Mouse (Mus musculus) erythroblast, embryonic 14.5 days (primary cell): Measurements from ENCODE around the gene Sprn. TPM values are rescaled to one million over a fixed set of nuclear protein-coding genes. Genes with fewer than 3 reads are reported as not detected.
"Not testable (repeated sequence)": the region's sequence is repeated elsewhere in the genome, so short reads cannot be mapped to it uniquely, and the experiment has no call there.

Experiments
- H3K27me3 ChIP-seq: 2 replicates; pipeline ENCODE4 v1.6.1; 2012; ENCODE audit warnings: inconsistent platforms; ENCODE audit not compliant: control insufficient read depth
- H3K36me3 ChIP-seq: 2 replicates; pipeline ENCODE4 v1.6.1; 2012; ENCODE audit warnings: mild to moderate bottlenecking, inconsistent platforms; ENCODE audit not compliant: control insufficient read depth
- H3K4me1 ChIP-seq: 2 replicates; pipeline ENCODE4 v1.6.1; 2012; ENCODE audit warnings: inconsistent platforms; ENCODE audit not compliant: control insufficient read depth
- H3K4me3 ChIP-seq: replicated peaks from 2 replicates; pipeline ENCODE3; 2012; ENCODE audit warnings: moderate library complexity, mild to moderate bottlenecking, inconsistent platforms
- H3K9me3 ChIP-seq: 2 replicates; pipeline ENCODE4 v1.6.1; 2012; ENCODE audit warnings: low read length, inconsistent platforms, mixed read lengths; ENCODE audit not compliant: control insufficient read depth
- GATA1 ChIP-seq: IDR thresholded peaks from 2 replicates; pipeline ENCODE4 v1.6.1; 2012; ENCODE audit warnings: low read length, inconsistent platforms, mixed read lengths
- TAL1 ChIP-seq: IDR thresholded peaks from 3 replicates; pipeline ENCODE4 v1.6.1; 2012; ENCODE audit warnings: low read length, inconsistent platforms, mixed read lengths
- polyA plus RNA-seq: library from polyadenylated mRNA; stranded (reverse); fragments of >175 nt; gene quantifications from 2 replicates; pipeline ENCODE4 v1.2.3, GENCODE M21; 2012

Sprn gene
- polyA plus RNA-seq, 1 experiment, result not detected

DNA sequence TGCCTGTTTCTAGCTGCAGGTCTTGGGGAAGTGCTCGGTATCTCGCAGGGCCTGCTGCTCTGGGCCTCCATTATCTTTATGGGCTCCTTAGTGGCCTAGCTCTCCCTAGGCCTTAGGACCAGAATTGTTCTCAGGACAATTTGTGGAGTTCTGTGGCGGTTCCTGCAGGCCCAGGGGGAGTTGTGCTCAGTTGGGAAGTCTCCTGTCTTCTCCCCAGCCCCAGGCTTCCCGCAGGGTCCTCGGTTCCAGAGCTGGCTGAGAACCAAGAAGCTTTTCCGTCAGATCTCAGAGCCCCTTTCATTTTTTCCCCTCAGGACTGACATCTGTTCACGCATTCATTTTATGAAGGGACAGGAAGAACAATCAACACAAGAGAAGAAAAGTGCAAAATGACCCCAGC, 10.0 kb upstream of the Sprn start, which contains the start of gene Olfr522:
Gene Olfr522, minus strand, starts transcription at position 101 of the 400 bp plus-strand sequence.
- no peaks in the 10 kb centered on the region for H3K27me3 ChIP-seq
- H3K4me1 ChIP-seq, result no peaks in the 10 kb centered on the region
- H3K9me3 ChIP-seq, result no peaks in the 10 kb centered on the region
- H3K4me3 ChIP-seq, result no peak within 1 kb of the TSS
- TF ChIP-seq GATA1 (no peak), TAL1 (no peak)
- no peaks in the 10 kb centered on the region for H3K36me3 ChIP-seq

DNA sequence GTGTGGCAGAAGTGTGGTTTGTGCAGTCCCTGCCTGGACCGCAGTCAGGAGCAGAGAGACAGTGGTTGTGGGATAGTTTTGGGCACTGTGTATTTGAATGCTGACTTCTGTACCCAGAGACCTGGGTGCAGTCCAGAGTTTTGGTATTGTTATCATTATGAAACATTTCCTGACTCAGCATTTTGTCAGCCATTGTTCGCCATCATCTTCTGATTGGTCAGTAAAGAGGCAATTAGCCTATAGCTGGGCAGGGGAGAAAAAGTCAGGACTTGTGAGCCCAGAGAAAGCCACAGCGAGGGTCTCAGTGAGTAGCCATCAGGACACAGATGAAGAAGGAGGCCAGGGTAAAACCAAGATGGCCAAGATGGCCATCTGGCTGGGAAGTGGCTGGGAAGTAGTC, 5.7 kb upstream of the Sprn start:
- H3K36me3 ChIP-seq, result no peaks in the 10 kb centered on the region
- no peaks in the 10 kb centered on the region for H3K4me1 ChIP-seq
- no peak for TF ChIP-seq TAL1
- TF ChIP-seq GATA1, result no peak

GRCm38 (mm10) chr7:140153829-140154217, 854 bp downstream of the Sprn start:
- Histone ChIP-seq H3K9me3 (no peaks in the 10 kb centered on the region), H3K4me3 (no peak overlapping the region), H3K4me1 (no peaks in the 10 kb centered on the region), H3K36me3 (peaks cover 14% of the 10 kb centered on the region), H3K27me3 (peaks cover 30% of the 10 kb centered on the region)
- no peak for TF ChIP-seq GATA1
- no peak for TF ChIP-seq TAL1

More for the DNA sequence above, 5.7 kb upstream of the Sprn start:
- Histone ChIP-seq H3K9me3 (no peaks in the 10 kb centered on the region), H3K27me3 (peaks cover under 1% of the 10 kb centered on the region), H3K4me3 (no peak overlapping the region)

DNA sequence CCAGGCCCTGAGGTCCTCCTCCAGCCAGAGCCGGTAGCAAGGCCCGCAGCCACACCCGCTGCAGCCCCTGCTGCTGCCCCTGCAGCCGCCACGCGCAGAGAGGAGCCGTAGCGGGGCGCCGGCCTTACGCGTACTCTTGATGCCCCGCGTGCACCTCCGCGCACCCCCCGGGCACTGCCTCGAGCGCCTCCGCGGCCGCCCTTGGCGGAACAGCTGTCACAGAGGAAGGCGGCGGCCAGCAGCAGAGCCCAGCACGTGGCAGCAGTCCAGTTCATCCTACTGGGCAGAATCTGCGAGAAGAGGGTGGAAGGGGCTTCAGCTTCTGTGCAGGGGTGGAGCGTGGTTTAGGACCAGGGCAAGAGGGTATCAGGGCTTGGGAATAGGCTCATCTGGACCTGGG, 1.3 kb downstream of the Sprn start:
- H3K9me3 ChIP-seq, result no peaks in the 10 kb centered on the region

GRCm38 (mm10) chr7:140144550-140144949, 10.1 kb downstream of the Sprn start:
- H3K4me1 ChIP-seq, result no peaks in the 10 kb centered on the region; the same call in none of the 2 replicates
- no peak for TF ChIP-seq GATA1
- no peak for TF ChIP-seq TAL1

More for the DNA sequence above, 1.3 kb downstream of the Sprn start:
- Histone ChIP-seq H3K36me3 (peaks cover 16% of the 10 kb centered on the region), H3K4me1 (no peaks in the 10 kb centered on the region), H3K27me3 (peaks cover 30% of the 10 kb centered on the region), H3K4me3 (no peak overlapping the region)
- no peak for TF ChIP-seq TAL1
- no peak for TF ChIP-seq GATA1

GRCm38 (mm10) chr7:140141350-140141749, 13.3 kb downstream of the Sprn start:
- peaks cover 17% of the 10 kb centered on the region for H3K36me3 ChIP-seq
- H3K27me3 ChIP-seq, result no peaks in the 10 kb centered on the region
- peaks cover 13% of the 10 kb centered on the region for H3K4me1 ChIP-seq
- no peak overlapping the region for H3K4me3 ChIP-seq
- no peak for TF ChIP-seq TAL1
- no peak for TF ChIP-seq GATA1
- no peaks in the 10 kb centered on the region for H3K9me3 ChIP-seq

More at GRCm38 (mm10) chr7:140144550-140144949, 10.1 kb downstream of the Sprn start:
- H3K36me3 ChIP-seq, result peaks cover 37% of the 10 kb centered on the region
- H3K27me3 ChIP-seq, result no peaks in the 10 kb centered on the region
- no peaks in the 10 kb centered on the region for H3K9me3 ChIP-seq
- no peak overlapping the region for H3K4me3 ChIP-seq

GRCm38 (mm10) chr7:140138021-140138310, 16.7 kb downstream of the Sprn start:
- no peak for TF ChIP-seq TAL1
- no peak for TF ChIP-seq GATA1
- Histone ChIP-seq H3K4me1 (peaks cover 13% of the 10 kb centered on the region), H3K27me3 (no peaks in the 10 kb centered on the region), H3K9me3 (no peaks in the 10 kb centered on the region), H3K36me3 (no peaks in the 10 kb centered on the region), H3K4me3 (peak overlapping the region; percentile 86)

GRCm38 (mm10) chr7:140137135-140138020, 17.3 kb downstream of the Sprn start, which contains the start of gene Mtg1:
Gene Mtg1 (plus strand): TSS chr7:140137564.
- no peaks in the 10 kb centered on the region for H3K9me3 ChIP-seq
- H3K4me1 ChIP-seq, result peaks cover 13% of the 10 kb centered on the region
- TF ChIP-seq GATA1, result no peak
- TF ChIP-seq TAL1, result no peak
- no peaks in the 10 kb centered on the region for H3K27me3 ChIP-seq
- H3K4me3 ChIP-seq, result peak within 1 kb of the TSS; percentile 86
- no peaks in the 10 kb centered on the region for H3K36me3 ChIP-seq

DNA sequence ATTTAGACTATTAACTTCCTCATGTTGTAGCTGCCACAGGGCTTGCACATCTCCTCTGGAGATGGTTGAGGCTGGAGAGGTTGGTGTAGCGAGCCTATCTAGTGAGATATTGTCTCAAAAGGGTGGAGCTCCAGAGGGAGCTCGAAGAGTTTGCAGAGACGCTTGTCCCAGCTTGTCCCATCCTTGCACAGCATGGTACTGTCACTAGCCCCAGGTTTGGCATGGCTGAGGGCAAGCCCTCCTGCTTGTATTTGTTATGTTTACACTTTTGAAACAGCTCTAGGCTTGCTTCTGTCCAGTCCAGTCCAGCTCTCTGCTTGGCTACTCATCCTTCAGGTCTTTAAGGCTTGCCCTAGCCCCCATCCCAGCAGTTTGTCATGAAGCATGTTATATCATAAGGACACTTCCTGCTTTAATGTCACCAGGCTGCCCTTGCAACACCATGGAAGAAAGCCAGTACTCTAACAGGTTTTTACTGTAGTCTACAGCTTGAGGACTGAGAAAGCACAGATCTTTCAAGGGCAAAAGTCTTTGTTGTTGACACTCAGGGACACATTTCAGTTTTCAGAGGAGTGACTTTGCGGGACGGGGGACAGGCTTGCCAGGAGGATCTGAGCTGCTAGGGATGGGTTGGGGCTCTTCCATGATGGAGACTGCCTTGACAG, 19.4 kb downstream of the Sprn start:
- H3K36me3 ChIP-seq, result no peaks in the 10 kb centered on the region
- no peaks in the 10 kb centered on the region for H3K9me3 ChIP-seq
- TF ChIP-seq TAL1 (no peak), GATA1 (no peak)
- no peak overlapping the region for H3K4me3 ChIP-seq
- no peaks in the 10 kb centered on the region for H3K27me3 ChIP-seq
- H3K4me1 ChIP-seq, result peaks cover 13% of the 10 kb centered on the region

DNA sequence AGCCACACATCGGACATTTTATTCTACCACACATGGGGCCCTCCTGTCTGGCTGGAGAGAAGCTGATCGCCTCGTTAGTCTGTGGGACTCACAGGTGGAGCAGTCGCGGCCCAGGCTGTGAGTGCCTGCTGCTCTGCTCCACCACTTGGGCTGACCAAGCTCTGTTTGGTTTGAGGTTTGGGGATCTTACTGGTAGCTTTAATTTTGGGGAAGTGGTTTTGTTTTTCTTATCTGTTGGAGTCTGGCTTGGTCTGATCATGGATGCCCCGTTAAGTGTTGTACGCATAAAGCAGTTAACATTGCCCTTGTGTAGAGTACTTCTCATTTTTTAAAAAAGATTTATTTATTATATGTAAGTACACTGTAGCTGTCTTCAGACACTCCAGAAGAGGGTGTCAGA, 20.6 kb downstream of the Sprn start:
- not testable (repeated sequence) for H3K9me3 ChIP-seq, H3K27me3 ChIP-seq, H3K36me3 ChIP-seq, H3K4me3 ChIP-seq
- peaks cover 13% of the 10 kb centered on the region for H3K4me1 ChIP-seq

GRCm38 (mm10) chr7:140132184-140132583, 22.5 kb downstream of the Sprn start:
- not testable (repeated sequence) for H3K36me3 ChIP-seq, H3K4me1 ChIP-seq, H3K9me3 ChIP-seq, H3K4me3 ChIP-seq, H3K27me3 ChIP-seq
